Mouse (Mus musculus): ENCODE results near the gene Gm26992.

DNA sequence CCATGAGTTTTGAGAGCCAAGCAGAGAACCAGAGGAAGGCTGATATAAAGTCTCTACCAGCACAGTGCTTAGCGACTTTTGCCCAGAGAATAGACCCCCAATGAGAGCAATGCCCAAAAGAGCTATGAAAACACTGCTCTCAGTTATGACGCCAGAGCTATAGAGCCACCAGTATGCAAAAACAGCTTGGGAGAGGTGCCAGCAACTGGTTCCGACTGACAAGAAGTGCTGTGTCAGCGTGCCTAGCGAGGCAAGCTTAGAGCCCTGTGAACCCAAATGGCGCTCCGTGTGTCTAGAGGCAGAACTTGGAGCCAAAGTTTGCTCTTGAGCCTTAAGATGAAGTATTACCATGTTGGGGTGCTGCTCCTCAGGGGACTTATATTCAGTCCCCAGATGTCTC lies 5.9 kb downstream of the Gm26992 start:
- TF ChIP-seq CTCF (IDR thresholded peaks at IDR 0.05; ENCODE audit: control insufficient read depth, insufficient read depth, insufficient read length) (no peak), MAX (IDR thresholded peaks at IDR 0.05) (no peak), USF1 (IDR thresholded peaks at IDR 0.05; ENCODE audit: low read depth) (no peak), FOSL1 (IDR thresholded peaks at IDR 0.05; ENCODE audit: insufficient read depth, low read length, poor library complexity, severe bottlenecking) (no peak), CEBPB (IDR thresholded peaks at IDR 0.05; ENCODE audit: low read depth) (no peak), MYOD1 (IDR thresholded peaks at IDR 0.05; ENCODE audit: control insufficient read depth, insufficient read length, low read depth) (no peak), MYOG (IDR thresholded peaks at IDR 0.05; ENCODE audit: control insufficient read depth, extremely low read depth, insufficient read length) (no peak)

Data from C2C12 (cell line).